Mouse (Mus musculus): Measurements from ENCODE around the gene Dgkh. TPM values are rescaled to one million over a fixed set of nuclear protein-coding genes. Genes with fewer than 3 reads are reported as not detected.
A peak's percentile ranks its signal among the peaks of the same experiment; 100 is the strongest.

Dgkh gene
- total and polyA plus RNA-seq, 2 experiments from 2014 or later, result 1.2 to 4.7 TPM

DNA sequence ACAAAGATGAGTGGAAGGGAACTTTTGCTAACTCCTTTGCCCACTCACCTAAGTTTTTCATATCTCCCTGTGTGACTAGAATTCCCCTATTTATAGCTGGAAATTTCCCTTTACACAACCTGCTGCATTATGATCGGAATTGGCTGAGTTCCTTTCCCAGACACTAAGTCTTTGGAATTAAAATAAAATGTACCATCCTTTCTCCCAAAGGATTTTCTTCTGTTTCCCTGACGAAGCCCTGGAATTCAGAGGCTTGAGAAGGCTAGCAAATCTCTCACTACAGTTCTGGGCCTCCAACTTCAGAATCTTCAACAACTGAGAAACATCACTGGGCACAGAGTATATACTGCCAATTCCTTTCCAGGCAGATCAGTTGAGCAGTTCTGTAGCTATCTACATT lies 197.2 kb downstream of the Dgkh start:
- Histone ChIP-seq H3K4me1 (ENCODE audit: control insufficient read depth, insufficient read depth) (peaks cover 45% of the 10 kb centered on the region), H3K4me2 (ENCODE audit: low read depth, low read length) (peak overlapping the region; percentile 86), H3K27ac (ENCODE audit: low read depth) (peak overlapping the region; percentile 94), H3K9me3 (replicated peaks; ENCODE audit: control insufficient read depth, low read length) (no peaks in the 10 kb centered on the region), H3K4me3 (ENCODE audit: low read depth, low read length) (peak overlapping the region; percentile 95), H3K36me3 (replicated peaks; ENCODE audit: control insufficient read depth, insufficient read depth, low read length) (no peaks in the 10 kb centered on the region), H3K9ac (replicated peaks; ENCODE audit: low read depth, low read length) (peak overlapping the region; percentile 98), H3K27me3 (ENCODE audit: control insufficient read depth, insufficient read depth, low read length) (no peaks in the 10 kb centered on the region)
- ATAC-seq (ENCODE audit: insufficient read depth, low read depth) (no peak), DNase-seq (ENCODE audit: low spot score) (no peak)
- TF ChIP-seq CTCF (IDR thresholded peaks at IDR 0.05; ENCODE audit: low read depth) (no peak), EP300 (IDR thresholded peaks at IDR 0.05; ENCODE audit: low read depth) (no peak)
- 29% methylated on average over 2 of the region's 2 CpGs for WGBS

DNA sequence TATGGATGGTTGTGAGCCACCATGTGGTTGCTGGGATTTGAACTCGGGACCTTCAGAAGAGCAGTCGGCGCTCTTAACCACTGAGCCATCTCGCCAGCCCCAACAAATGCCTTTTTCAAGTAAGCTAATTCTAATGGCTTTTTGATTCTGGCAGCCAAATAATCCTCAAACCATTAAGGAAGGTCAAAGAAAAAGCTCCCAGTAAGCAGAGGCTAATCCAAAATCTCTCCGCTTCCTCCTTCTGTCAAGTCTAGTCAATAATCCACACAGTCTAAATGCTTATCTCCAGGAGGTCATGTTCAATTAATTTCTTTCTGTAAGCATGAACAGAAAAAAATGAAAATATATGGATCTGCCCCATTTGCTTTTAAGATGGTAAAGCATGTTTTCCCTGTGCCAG lies 197.9 kb downstream of the Dgkh start:
- DNase-seq (ENCODE audit: low spot score) (no peak), ATAC-seq (ENCODE audit: insufficient read depth, low read depth) (no peak)
- WGBS, result 94% methylated on average over 5 of the region's 5 CpGs
- peaks cover 45% of the 10 kb centered on the region for H3K4me1 ChIP-seq (ENCODE audit: control insufficient read depth, insufficient read depth)
- no peaks in the 10 kb centered on the region for H3K27me3 ChIP-seq (ENCODE audit: control insufficient read depth, insufficient read depth, low read length)
- H3K27ac ChIP-seq (ENCODE audit: low read depth), result no peak overlapping the region
- H3K9me3 ChIP-seq (replicated peaks; ENCODE audit: control insufficient read depth, low read length), result no peaks in the 10 kb centered on the region
- TF ChIP-seq CTCF (IDR thresholded peaks at IDR 0.05; ENCODE audit: low read depth), result no peak
- no peak for TF ChIP-seq EP300 (IDR thresholded peaks at IDR 0.05; ENCODE audit: low read depth)
- H3K9ac ChIP-seq (replicated peaks; ENCODE audit: low read depth, low read length), result no peak overlapping the region
- H3K36me3 ChIP-seq (replicated peaks; ENCODE audit: control insufficient read depth, insufficient read depth, low read length), result no peaks in the 10 kb centered on the region
- H3K4me2 ChIP-seq (ENCODE audit: low read depth, low read length), result peak overlapping the region; percentile 86; the same call in 1 of the 2 replicates
- H3K4me3 ChIP-seq (ENCODE audit: low read depth, low read length), result no peak overlapping the region

DNA sequence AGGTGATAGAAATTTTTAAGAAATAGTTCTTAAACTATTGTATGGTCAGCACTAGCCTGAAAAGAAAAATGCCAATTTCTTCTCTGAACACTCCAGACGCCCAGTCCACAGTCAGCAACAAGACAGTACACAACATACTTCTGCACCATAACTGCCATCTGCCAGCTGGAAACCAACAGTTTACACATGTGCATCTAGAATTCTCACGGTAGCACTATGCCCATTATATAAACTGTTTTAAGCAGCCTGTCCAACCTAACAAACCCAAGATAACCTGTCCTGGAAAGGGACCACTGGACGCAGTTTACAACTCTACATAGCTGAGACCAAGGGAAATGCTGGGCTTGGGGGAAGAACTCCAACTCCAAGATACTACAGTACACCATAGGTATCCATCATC lies 198.9 kb downstream of the Dgkh start:
- no peaks in the 10 kb centered on the region for H3K36me3 ChIP-seq (replicated peaks; ENCODE audit: control insufficient read depth, insufficient read depth, low read length)
- no peak overlapping the region for H3K4me3 ChIP-seq (ENCODE audit: low read depth, low read length)
- no peak overlapping the region for H3K4me2 ChIP-seq (ENCODE audit: low read depth, low read length)
- H3K4me1 ChIP-seq (ENCODE audit: control insufficient read depth, insufficient read depth), result peaks cover 53% of the 10 kb centered on the region
- no peak overlapping the region for H3K27ac ChIP-seq (ENCODE audit: low read depth)
- no peaks in the 10 kb centered on the region for H3K9me3 ChIP-seq (replicated peaks; ENCODE audit: control insufficient read depth, low read length)
- 86% methylated on average over 3 of the region's 3 CpGs for WGBS
- H3K27me3 ChIP-seq (ENCODE audit: control insufficient read depth, insufficient read depth, low read length), result no peaks in the 10 kb centered on the region
- ATAC-seq (ENCODE audit: insufficient read depth, low read depth) (no peak), DNase-seq (ENCODE audit: low spot score) (no peak)
- no peak overlapping the region for H3K9ac ChIP-seq (replicated peaks; ENCODE audit: low read depth, low read length)
- TF ChIP-seq CTCF (IDR thresholded peaks at IDR 0.05; ENCODE audit: low read depth) (no peak), EP300 (IDR thresholded peaks at IDR 0.05; ENCODE audit: low read depth) (no peak)

DNA sequence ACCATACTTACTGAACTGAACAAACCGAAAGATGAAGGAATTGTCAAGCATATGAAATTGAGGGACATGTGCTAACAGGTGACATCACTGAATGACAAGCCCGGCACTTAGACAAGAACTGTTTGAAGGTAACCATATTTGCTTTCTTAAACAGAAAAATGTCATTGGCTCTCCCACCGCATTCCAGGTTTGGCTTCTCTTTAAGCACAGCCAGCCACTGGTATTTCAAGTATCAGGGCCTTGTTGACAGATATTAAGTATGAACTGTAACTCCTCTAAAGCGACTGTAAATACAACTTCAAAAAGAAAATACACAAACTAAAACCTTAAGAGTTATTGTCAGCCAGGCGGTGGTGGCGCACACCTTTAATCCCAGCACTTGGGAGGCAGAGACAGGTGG lies 200.2 kb downstream of the Dgkh start:
- Histone ChIP-seq H3K9ac (replicated peaks; ENCODE audit: low read depth, low read length) (no peak overlapping the region), H3K27me3 (ENCODE audit: control insufficient read depth, insufficient read depth, low read length) (no peaks in the 10 kb centered on the region), H3K4me3 (ENCODE audit: low read depth, low read length) (no peak overlapping the region), H3K27ac (ENCODE audit: low read depth) (peak overlapping the region; percentile 76), H3K4me2 (ENCODE audit: low read depth, low read length) (peak overlapping the region; percentile 34), H3K4me1 (ENCODE audit: control insufficient read depth, insufficient read depth) (peaks cover 55% of the 10 kb centered on the region), H3K36me3 (replicated peaks; ENCODE audit: control insufficient read depth, insufficient read depth, low read length) (no peaks in the 10 kb centered on the region), H3K9me3 (replicated peaks; ENCODE audit: control insufficient read depth, low read length) (no peaks in the 10 kb centered on the region)
- TF ChIP-seq EP300 (IDR thresholded peaks at IDR 0.05; ENCODE audit: low read depth), result no peak
- no peak for TF ChIP-seq CTCF (IDR thresholded peaks at IDR 0.05; ENCODE audit: low read depth)
- no peak for DNase-seq (ENCODE audit: low spot score)
- no peak for ATAC-seq (ENCODE audit: insufficient read depth, low read depth)
- WGBS, result 43% methylated on average over 6 of the region's 6 CpGs

DNA sequence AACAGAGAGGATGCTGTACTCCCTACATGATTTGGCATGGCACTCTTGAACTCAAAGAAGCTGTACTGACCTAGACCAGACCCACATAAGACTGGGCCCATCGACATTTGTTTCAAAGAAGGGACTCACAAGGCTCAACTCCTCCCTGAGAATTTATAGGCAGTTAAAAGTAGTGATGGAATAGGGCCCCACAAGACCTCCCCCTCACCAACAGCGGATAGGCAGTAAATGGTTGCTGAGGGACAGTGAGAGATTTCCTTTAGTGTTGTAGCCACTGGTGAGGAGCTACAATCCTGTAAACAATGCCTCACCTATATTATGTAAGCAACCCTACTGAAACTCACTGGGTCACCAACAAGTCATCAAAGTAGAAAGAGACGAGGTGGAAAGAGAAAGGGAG lies 202.3 kb downstream of the Dgkh start:
- no peak overlapping the region for H3K27ac ChIP-seq (ENCODE audit: low read depth)
- no peaks in the 10 kb centered on the region for H3K27me3 ChIP-seq (ENCODE audit: control insufficient read depth, insufficient read depth, low read length)
- peaks cover 57% of the 10 kb centered on the region for H3K4me1 ChIP-seq (ENCODE audit: control insufficient read depth, insufficient read depth)
- DNase-seq (ENCODE audit: low spot score) (no peak), ATAC-seq (ENCODE audit: insufficient read depth, low read depth) (no peak)
- no peaks in the 10 kb centered on the region for H3K36me3 ChIP-seq (replicated peaks; ENCODE audit: control insufficient read depth, insufficient read depth, low read length)
- TF ChIP-seq CTCF (IDR thresholded peaks at IDR 0.05; ENCODE audit: low read depth), result no peak
- TF ChIP-seq EP300 (IDR thresholded peaks at IDR 0.05; ENCODE audit: low read depth), result no peak
- WGBS, result 90% methylated on average over 3 of the region's 3 CpGs
- H3K4me3 ChIP-seq (ENCODE audit: low read depth, low read length), result no peak overlapping the region
- no peaks in the 10 kb centered on the region for H3K9me3 ChIP-seq (replicated peaks; ENCODE audit: control insufficient read depth, low read length)
- H3K9ac ChIP-seq (replicated peaks; ENCODE audit: low read depth, low read length), result no peak overlapping the region
- no peak overlapping the region for H3K4me2 ChIP-seq (ENCODE audit: low read depth, low read length)

Measured in heart, postnatal 0 days (tissue).